Mouse (Mus musculus) heart, embryonic 14.5 days (tissue): ENCODE measurements around the gene Tmem178. TPM values are rescaled to one million over a fixed set of nuclear protein-coding genes. Genes with fewer than 3 reads are reported as not detected.

ENCODE experiments used
- ATAC-seq: fragments of 200-750 bp; cut with Nextera tagmentation; 2 replicates; pipeline ENCODE4 v1.8.0; 2017; ENCODE audit warnings: low read depth, moderate TSS enrichment; ENCODE audit not compliant: insufficient number of reproducible peaks, insufficient read depth, low FRiP score
- H3K27ac ChIP-seq, 2 experiments: fragments of 200-500 bp in 1 of 2; fragments of 300-500 bp in 1 of 2; sonication (generic) in 1 of 2; replicated peaks in 1 of 2; 2 replicates each; pipeline ENCODE4 v1.5.1; 2012 to 2014; ENCODE audit warnings: low read depth in 2 of 2, low read length in 2 of 2, control low read depth in 1 of 2, mild to moderate bottlenecking in 1 of 2, mixed read lengths in 1 of 2; ENCODE audit not compliant: control insufficient read depth in 1 of 2, insufficient read depth in 1 of 2
- H3K27me3 ChIP-seq: fragments of 300-500 bp; sonication (generic); 2 replicates; pipeline ENCODE4 v1.6.1; 2014; ENCODE audit warnings: mild to moderate bottlenecking, low read length, control low read depth; ENCODE audit not compliant: control insufficient read depth, insufficient read depth
- H3K36me3 ChIP-seq: fragments of 300-500 bp; sonication (generic); 2 replicates; pipeline ENCODE4 v1.6.1; 2014; ENCODE audit warnings: mild to moderate bottlenecking, control low read depth, low read length, mixed read lengths; ENCODE audit not compliant: control insufficient read depth, insufficient read depth
- H3K4me1 ChIP-seq, 2 experiments: fragments of 200-500 bp in 1 of 2; fragments of 300-500 bp in 1 of 2; sonication (generic) in 1 of 2; 2 replicates each; pipeline ENCODE4 v1.6.1; 2012 to 2014; ENCODE audit warnings: low read length in 2 of 2, control low read depth in 1 of 2, mixed read lengths in 1 of 2; ENCODE audit not compliant: control insufficient read depth in 2 of 2, insufficient read depth in 2 of 2
- H3K4me2 ChIP-seq: fragments of 300-500 bp; sonication (generic); 2 replicates; pipeline ENCODE4 v1.6.1; 2014; ENCODE audit warnings: mild to moderate bottlenecking, low read length
- H3K4me3 ChIP-seq, 2 experiments: fragments of 200-500 bp in 1 of 2; fragments of 300-500 bp in 1 of 2; sonication (generic) in 1 of 2; 2 replicates each; pipeline ENCODE4 v1.5.1; 2012 to 2014; ENCODE audit warnings: low read length in 2 of 2, mild to moderate bottlenecking in 2 of 2, control low read depth in 1 of 2, low read depth in 1 of 2, moderate library complexity in 1 of 2; ENCODE audit not compliant: control insufficient read depth in 1 of 2, insufficient read depth in 1 of 2
- H3K9ac ChIP-seq: fragments of 300-500 bp; sonication (generic); 2 replicates; pipeline ENCODE4 v1.6.1; 2014; ENCODE audit warnings: mild to moderate bottlenecking, low read length
- H3K9me3 ChIP-seq: fragments of 300-500 bp; sonication (generic); 2 replicates; pipeline ENCODE4 v1.6.1; 2016; ENCODE audit warnings: low read length, control low read depth; ENCODE audit not compliant: control insufficient read depth
- WGBS: fragments of 180-500 bp; shearing (Covaris S2); extraction: QIAGEN DNeasy Blood & Tissue Kit; methylation state at CpG from one replicate; pipeline ENCODE4 v1.1.7; 2014; 5-methylcytosine and 5-hydroxymethylcytosine counted together
- polyA plus RNA-seq: library from polyadenylated mRNA; unstranded; fragments of >200 nt; fragmentation: Nextera tagmentation; extraction: Ambion mirVana; gene quantifications from 2 replicates; pipeline ENCODE4 v1.2.1, GENCODE M21; 2014

Tmem178 gene
- polyA plus RNA-seq, 1 experiment from 2014 or later, result 7.0 TPM

DNA sequence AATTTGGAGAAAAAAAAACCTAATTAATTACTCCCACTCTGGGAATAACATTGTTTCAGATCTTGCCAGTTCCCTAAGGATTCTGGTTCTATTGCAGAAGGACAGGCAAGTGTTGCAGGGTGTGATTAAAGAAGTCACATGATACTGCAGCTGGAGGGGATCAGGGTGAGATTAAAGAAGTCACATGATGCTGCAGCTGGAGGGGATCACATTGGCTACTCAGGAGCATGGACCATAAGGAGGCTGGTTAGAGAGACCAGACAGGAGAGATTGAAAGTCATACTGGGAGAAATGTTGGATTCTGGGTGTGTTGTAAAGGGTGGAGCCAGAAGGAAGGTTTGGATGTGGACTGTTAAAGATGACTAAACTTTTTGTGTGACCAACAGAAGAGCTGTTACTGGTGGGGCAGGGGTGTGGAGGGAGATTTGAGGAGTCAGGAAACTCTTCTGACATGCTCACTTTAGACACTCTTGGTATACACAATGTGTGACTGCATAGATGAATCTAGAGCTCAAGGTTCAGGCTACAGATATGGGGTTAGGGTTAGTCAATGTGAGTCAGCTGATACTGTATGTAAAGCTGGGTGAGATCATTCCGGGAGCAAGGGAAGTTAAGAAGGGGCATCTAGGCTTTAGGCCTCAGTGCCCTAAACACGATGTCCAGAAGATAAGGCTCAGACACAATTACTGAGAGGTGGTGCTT is 94.4 kb downstream of the Tmem178 start:
- Histone ChIP-seq H3K27me3 (no peaks in the 10 kb centered on the region), H3K27ac (no peak overlapping the region), H3K4me2 (no peak overlapping the region), H3K4me3 (no peak overlapping the region), H3K4me1 (peaks cover 9 to 11% of the 10 kb centered on the region in 2 experiments; a peak in 3 of 4 replicates), H3K9me3 (no peaks in the 10 kb centered on the region), H3K36me3 (peaks cover 77% of the 10 kb centered on the region), H3K9ac (no peak overlapping the region)
- WGBS, result 56% methylated on average over 2 of the region's 2 CpGs
- ATAC-seq, result no peak

DNA sequence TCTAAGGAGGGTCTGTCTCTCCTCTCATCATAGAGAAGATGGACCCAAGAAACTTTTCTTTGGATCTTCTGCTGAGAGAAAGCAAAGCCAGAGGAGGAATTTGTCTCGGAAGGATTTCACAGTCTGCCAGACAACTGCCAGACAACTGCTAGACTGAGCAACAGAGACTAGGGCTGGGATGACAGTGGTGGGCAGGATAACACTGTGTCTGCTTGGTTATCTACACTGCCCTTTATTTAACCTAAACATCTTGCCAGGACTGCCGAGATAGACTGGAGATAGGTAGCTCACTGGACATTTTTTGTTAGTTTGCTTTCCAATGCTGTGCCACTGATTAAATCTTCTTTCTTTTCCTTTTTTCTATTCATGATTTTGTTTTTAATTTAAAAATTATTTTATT is 97.2 kb downstream of the Tmem178 start:
- Histone ChIP-seq H3K27ac (peak overlapping the region in 1 of 2 experiments; percentile 46; a peak in 1 of 4 replicates), H3K36me3 (peaks cover 60% of the 10 kb centered on the region), H3K27me3 (no peaks in the 10 kb centered on the region), H3K4me1 (peaks cover 9 to 11% of the 10 kb centered on the region in 2 experiments; a peak in 3 of 4 replicates), H3K9ac (no peak overlapping the region), H3K4me3 (no peak overlapping the region), H3K9me3 (no peaks in the 10 kb centered on the region), H3K4me2 (no peak overlapping the region)
- no peak for ATAC-seq
- WGBS, result 49% methylated on average over 2 of the region's 2 CpGs

DNA sequence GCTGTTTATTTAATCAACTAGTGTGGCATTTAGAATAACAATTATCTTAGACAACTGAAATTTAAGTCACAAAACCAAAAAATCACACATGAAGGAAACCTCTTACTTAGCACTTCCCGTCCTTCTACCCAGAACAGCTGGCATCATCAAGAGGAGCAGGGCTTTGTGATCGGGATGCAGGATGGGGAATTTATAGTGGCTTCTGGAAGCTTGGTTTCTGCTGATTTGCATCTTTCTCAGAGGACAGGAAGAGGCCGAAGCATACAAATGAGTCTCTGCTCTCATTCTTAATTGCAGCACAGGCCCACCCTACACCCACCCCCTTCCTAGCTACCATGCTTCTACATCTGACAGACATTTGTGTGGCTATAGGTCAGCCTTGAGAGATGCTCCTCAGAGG is 99.9 kb downstream of the Tmem178 start:
- Histone ChIP-seq H3K9me3 (no peaks in the 10 kb centered on the region), H3K4me1 (peaks cover 9 to 11% of the 10 kb centered on the region in 2 experiments; a peak in 3 of 4 replicates), H3K27ac (no peak overlapping the region), H3K36me3 (peaks cover 46% of the 10 kb centered on the region), H3K4me3 (no peak overlapping the region), H3K9ac (no peak overlapping the region), H3K4me2 (no peak overlapping the region), H3K27me3 (no peaks in the 10 kb centered on the region)
- no peak for ATAC-seq
- 92% methylated on average over 3 of the region's 3 CpGs for WGBS

DNA sequence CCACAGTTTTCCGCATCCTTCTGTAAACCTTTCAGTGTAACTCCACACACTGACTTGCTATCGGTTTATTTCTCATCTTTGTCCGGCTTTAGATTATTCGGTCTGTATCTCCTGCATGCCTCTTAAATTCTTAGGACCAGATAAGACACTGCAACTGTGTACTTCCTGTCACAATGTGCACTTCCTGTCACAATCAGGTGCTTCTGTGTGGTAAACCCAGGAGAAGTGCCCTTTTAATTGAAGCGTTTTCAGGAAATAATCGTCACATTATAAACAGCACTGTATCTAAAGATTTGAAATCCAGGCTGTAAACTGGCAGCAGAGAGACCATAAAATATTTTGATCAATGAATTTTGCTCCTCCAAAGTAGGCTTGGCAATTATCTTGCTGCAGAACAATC is 100.7 kb downstream of the Tmem178 start:
- Histone ChIP-seq H3K4me1 (peaks cover 9 to 11% of the 10 kb centered on the region in 2 experiments; a peak in 3 of 4 replicates), H3K9ac (no peak overlapping the region), H3K27ac (no peak overlapping the region), H3K36me3 (peaks cover 46% of the 10 kb centered on the region), H3K9me3 (no peaks in the 10 kb centered on the region), H3K27me3 (no peaks in the 10 kb centered on the region), H3K4me3 (no peak overlapping the region), H3K4me2 (no peak overlapping the region)
- ATAC-seq, result no peak
- WGBS, result 80% methylated on average over 6 of the region's 6 CpGs

DNA sequence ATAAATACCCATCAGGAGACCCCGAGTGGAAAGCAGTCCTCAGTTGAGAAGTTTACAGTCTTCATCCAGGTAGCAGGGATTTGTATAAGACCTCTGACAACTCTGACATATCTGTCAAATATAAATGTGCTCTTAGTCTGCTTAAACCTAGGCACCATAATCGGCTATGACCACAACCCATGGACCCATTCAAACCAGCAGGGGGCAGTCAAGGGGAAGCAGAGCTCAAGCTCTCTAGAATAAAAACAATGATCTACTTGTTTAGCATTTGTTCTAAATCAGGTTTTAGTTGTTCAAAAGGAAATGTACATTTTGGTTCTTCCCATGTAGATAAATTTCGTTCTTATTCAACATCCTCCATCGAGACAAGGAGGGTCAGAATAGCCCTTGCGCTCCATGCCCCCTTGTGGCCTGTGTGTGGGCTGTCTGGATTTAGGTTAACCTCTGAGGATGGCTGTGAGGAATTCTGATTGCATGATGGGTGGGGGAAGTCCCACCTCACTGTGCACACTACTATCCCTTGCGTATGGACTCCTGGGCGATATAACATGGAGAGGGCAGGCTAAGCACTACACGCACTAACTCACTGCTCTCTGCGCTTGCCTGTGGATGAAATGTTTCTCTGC is 101.2 kb downstream of the Tmem178 start:
- no peak overlapping the region for H3K9ac ChIP-seq
- peaks cover 46% of the 10 kb centered on the region for H3K36me3 ChIP-seq
- no peak overlapping the region for H3K4me3 ChIP-seq
- ATAC-seq, result no peak
- H3K27me3 ChIP-seq, result no peaks in the 10 kb centered on the region
- WGBS, result 84% methylated on average over 9 of the region's 9 CpGs
- H3K4me1 ChIP-seq, result peaks cover 9 to 11% of the 10 kb centered on the region in 2 experiments; a peak in 3 of 4 replicates
- H3K4me2 ChIP-seq, result no peak overlapping the region
- H3K27ac ChIP-seq, result no peak overlapping the region
- H3K9me3 ChIP-seq, result no peaks in the 10 kb centered on the region

DNA sequence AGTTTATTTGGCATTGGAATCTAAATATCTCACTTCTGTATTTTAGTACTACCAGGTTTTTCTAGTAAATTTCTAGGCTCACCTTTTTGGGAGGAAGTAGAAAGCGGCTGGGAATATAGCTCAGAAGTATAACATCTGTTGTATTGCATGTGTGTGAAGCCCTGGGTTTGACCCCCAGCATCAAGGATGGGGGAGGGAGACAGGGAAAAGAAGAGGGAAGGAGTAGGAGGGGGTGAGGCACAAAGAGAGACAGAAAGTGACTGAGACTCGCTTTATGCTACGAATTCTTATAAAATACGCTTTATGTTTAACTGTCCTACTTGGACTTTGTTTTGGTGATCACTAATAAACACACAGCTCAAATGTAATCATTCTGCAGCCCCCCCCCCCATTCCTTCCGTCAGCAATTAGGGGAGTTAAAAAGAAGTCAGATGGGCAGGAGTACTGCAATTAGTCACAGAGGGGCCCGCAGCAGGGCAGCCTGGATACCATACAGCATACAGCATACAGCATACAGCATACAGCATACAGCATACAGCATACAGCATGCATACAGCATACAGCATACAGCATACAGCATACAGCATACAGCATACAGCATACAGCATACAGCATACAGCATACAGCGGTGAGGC is 103.6 kb downstream of the Tmem178 start:
- H3K4me3 ChIP-seq, result no peak overlapping the region
- H3K27ac ChIP-seq, result no peak overlapping the region
- ATAC-seq, result no peak
- H3K4me1 ChIP-seq, result no peaks in the 10 kb centered on the region
- H3K36me3 ChIP-seq, result peaks cover 51% of the 10 kb centered on the region
- no peak overlapping the region for H3K4me2 ChIP-seq
- no peak overlapping the region for H3K9ac ChIP-seq
- 89% methylated on average over 7 of the region's 7 CpGs for WGBS
- H3K27me3 ChIP-seq, result no peaks in the 10 kb centered on the region
- H3K9me3 ChIP-seq, result no peaks in the 10 kb centered on the region
